Mouse (Mus musculus): ENCODE measurements around the gene D3Ertd254e. TPM values are rescaled to one million over a fixed set of nuclear protein-coding genes. Genes with fewer than 3 reads are reported as not detected.

Gene D3Ertd254e
- total and polyA plus RNA-seq, 3 experiments, result 3.7 to 29.6 (median 5.4) TPM

DNA sequence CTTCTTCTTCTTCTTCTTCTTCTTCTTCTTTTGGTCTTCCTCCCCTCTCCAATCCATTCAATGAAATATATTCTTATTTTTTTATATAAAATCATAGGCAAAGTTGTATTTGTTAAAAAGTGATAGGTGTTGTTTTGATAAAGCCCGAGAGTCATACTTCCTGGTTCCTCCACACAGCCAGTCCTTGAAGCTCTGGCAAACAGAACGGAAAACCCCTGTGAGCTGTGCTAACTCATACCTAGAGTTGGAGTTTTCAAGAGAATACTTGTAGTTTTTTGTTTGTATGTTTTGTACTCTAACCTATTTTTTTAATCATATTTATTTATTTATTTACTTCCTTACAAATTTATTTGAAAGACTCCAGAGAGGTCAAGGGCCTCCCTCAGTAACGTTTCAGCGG is 61.9 kb downstream of the D3Ertd254e start:
- peaks cover 6 to 12% of the 10 kb centered on the region in 2 experiments; a peak in 3 of 4 replicates for H3K27me3 ChIP-seq (ENCODE audit: control insufficient read depth in 1 of 2, insufficient read depth in 2 of 2, low read length in 2 of 2)
- H3K4me3 ChIP-seq (ENCODE audit: control insufficient read depth in 1 of 2, insufficient read depth in 1 of 2, low read depth in 2 of 2, low read length in 2 of 2), result no peak overlapping the region
- no peaks in the 10 kb centered on the region for H3K79me2 ChIP-seq (ENCODE audit: control insufficient read depth, insufficient read depth, low read length, poor library complexity)
- no peak overlapping the region for H3K9ac ChIP-seq (ENCODE audit: control insufficient read depth, low read depth, low read length, poor library complexity, severe bottlenecking)
- no peaks in the 10 kb centered on the region for H3K36me3 ChIP-seq (ENCODE audit: control insufficient read depth in 1 of 2, insufficient read depth in 2 of 2, low read length in 2 of 2)
- H3K9me3 ChIP-seq (replicated peaks; ENCODE audit: insufficient read depth, low read length), result no peaks in the 10 kb centered on the region
- H3K4me1 ChIP-seq (ENCODE audit: control insufficient read depth in 1 of 2, insufficient read depth in 2 of 2, low read length in 2 of 2), result no peaks in the 10 kb centered on the region
- no peak for DNase-seq (ENCODE audit: low read depth, low spot score)
- no peak overlapping the region for H3K27ac ChIP-seq (ENCODE audit: control insufficient read depth, low read depth, low read length)
- TF ChIP-seq MAFK (IDR thresholded peaks at IDR 0.05; ENCODE audit: borderline replicate concordance, low read depth, low read length), result no peak
- TF ChIP-seq POLR2AphosphoS5 (IDR thresholded peaks at IDR 0.05; ENCODE audit: borderline replicate concordance, low read depth, low read length), result no peak
- TF ChIP-seq MAX (IDR thresholded peaks at IDR 0.05; ENCODE audit: low read length), result no peak
- no peak for TF ChIP-seq RCOR1 (IDR thresholded peaks at IDR 0.05; ENCODE audit: low read depth, low read length)
- TF ChIP-seq CTCF (IDR thresholded peaks at IDR 0.05 in 2 of 3, conservative IDR thresholded peaks at IDR 0.05 in 1 of 3; ENCODE audit: control insufficient read depth in 1 of 3, insufficient read depth in 1 of 3, low read depth in 2 of 3, low read length in 3 of 3, poor library complexity in 1 of 3, severe bottlenecking in 1 of 3), result no peak
- TF ChIP-seq ETS1 (IDR thresholded peaks at IDR 0.05; ENCODE audit: low read depth, low read length), result no peak
- no peak for TF ChIP-seq GABPA (IDR thresholded peaks at IDR 0.05; ENCODE audit: low read depth, low read length)
- no peak for TF ChIP-seq POLR2AphosphoS2 (IDR thresholded peaks at IDR 0.05; ENCODE audit: low read length)
- no peak for TF ChIP-seq MYC (IDR thresholded peaks at IDR 0.05; ENCODE audit: low read depth, low read length)
- TF ChIP-seq SMC3 (IDR thresholded peaks at IDR 0.05; ENCODE audit: low read depth, low read length), result no peak
- TF ChIP-seq MAZ (IDR thresholded peaks at IDR 0.05; ENCODE audit: low read depth, low read length), result no peak

Other genes with a start within 250 kb of the D3Ertd254e start
- 35.1 and 37.7 TPM in 2 replicates for gene Dcun1d1, start 213.6 kb upstream of the D3Ertd254e start, total RNA-seq (2012; rRNA removed)
- 10 to 100 TPM; 20.8 to 32.7 TPM for gene Dcun1d1, start 213.6 kb upstream of the D3Ertd254e start, polyA plus RNA-seq (2012; ENCODE audit: insufficient read depth in 1 of 2, insufficient read length in 2 of 2, low read depth in 1 of 2, low replicate concordance in 2 of 2, missing spikeins in 1 of 2)
- 4.0 and 4.9 TPM in 2 replicates for gene Mccc1, start 150.3 kb upstream of the D3Ertd254e start, total RNA-seq (2012; rRNA removed)
- 10 to 100 TPM in 1 of 2 experiments, not detected in 1; 14.7 TPM for gene Mccc1, start 150.3 kb upstream of the D3Ertd254e start, polyA plus RNA-seq (2012; ENCODE audit: insufficient read depth in 1 of 2, insufficient read length in 2 of 2, low read depth in 1 of 2, low replicate concordance in 2 of 2, missing spikeins in 1 of 2)
- gene Ccdc144b, start 97.5 kb upstream of the D3Ertd254e start, total RNA-seq (2012; rRNA removed), result not detected in 2 replicates
- not detected for gene Ccdc144b, start 97.5 kb upstream of the D3Ertd254e start, polyA plus RNA-seq (2012; ENCODE audit: insufficient read depth in 1 of 2, insufficient read length in 2 of 2, low read depth in 1 of 2, low replicate concordance in 2 of 2, missing spikeins in 1 of 2)
- gene Acad9, start 85.0 kb upstream of the D3Ertd254e start, total RNA-seq (2012; rRNA removed), result 33.2 and 37.2 TPM in 2 replicates
- gene Acad9, start 85.0 kb upstream of the D3Ertd254e start, polyA plus RNA-seq (2012; ENCODE audit: insufficient read depth in 1 of 2, insufficient read length in 2 of 2, low read depth in 1 of 2, low replicate concordance in 2 of 2, missing spikeins in 1 of 2), result 100 to 1,000 TPM in 1 of 2 experiments, 10 to 100 TPM in 1; 57.0 to 197 TPM
- not detected in 2 replicates for gene Qrfpr, start 71.3 kb downstream of the D3Ertd254e start, total RNA-seq (2012; rRNA removed)
- not detected for gene Qrfpr, start 71.3 kb downstream of the D3Ertd254e start, polyA plus RNA-seq (2012; ENCODE audit: insufficient read depth in 1 of 2, insufficient read length in 2 of 2, low read depth in 1 of 2, low replicate concordance in 2 of 2, missing spikeins in 1 of 2)